Mouse (Mus musculus) stomach, adult 2 months (tissue): Measurements from ENCODE around the gene Tmem167. TPM values are rescaled to one million over a fixed set of nuclear protein-coding genes. Genes with fewer than 3 reads are reported as not detected.

Experiments
- polyA plus RNA-seq: library from polyadenylated mRNA; depleted of rRNA; stranded (reverse); fragments of >200 nt; gene quantifications from 2 replicates; pipeline ENCODE4 v1.2.3, GENCODE M21; 2012; rRNA removed

Gene Tmem167
- polyA plus RNA-seq = 0.30 and 0.37 TPM in 2 replicates

GRCm38 (mm10) chr13:90088962-90089824, at the start of gene Tmem167, which contains the start of gene Xrcc4:
Tmem167 (plus strand) TSS chr13:90089123.
Xrcc4 (minus strand) TSS chr13:90089608.

Other genes starting within 250 kb of the Tmem167 start
- 0.05 and 0.13 TPM in 2 replicates for gene Xrcc4, start 485 bp downstream of the Tmem167 start, polyA plus RNA-seq